Mouse (Mus musculus) lung, embryonic 14.5 days (tissue): ENCODE measurements around the gene Dffa. TPM values are rescaled to one million over a fixed set of nuclear protein-coding genes. Genes with fewer than 3 reads are reported as not detected.
A peak's percentile ranks its signal among the peaks of the same experiment; 100 is the strongest.

Experiments
- ATAC-seq: fragments of 200-750 bp; cut with Nextera tagmentation; 2 replicates; pipeline ENCODE4 v1.8.0; 2017; ENCODE audit warnings: mild to moderate bottlenecking, moderate TSS enrichment, moderate library complexity; ENCODE audit not compliant: insufficient read depth
- DNase-seq: peaks from one replicate; pipeline ENCODE4 v3.0.0-alpha.2; 2015
- H3K27ac ChIP-seq: fragments of 300-500 bp; sonication (generic); 2 replicates; pipeline ENCODE4 v1.5.1; 2014; ENCODE audit warnings: low read depth, mild to moderate bottlenecking, moderate library complexity
- H3K27me3 ChIP-seq: fragments of 300-500 bp; sonication (generic); 2 replicates; pipeline ENCODE4 v1.6.1; 2014; ENCODE audit warnings: low read length, control low read depth; ENCODE audit not compliant: insufficient read depth
- H3K36me3 ChIP-seq: fragments of 300-500 bp; sonication (generic); 2 replicates; pipeline ENCODE4 v1.6.1; 2014; ENCODE audit warnings: control low read depth; ENCODE audit not compliant: insufficient read depth
- H3K4me1 ChIP-seq: fragments of 300-500 bp; sonication (generic); 2 replicates; pipeline ENCODE4 v1.6.1; 2014; ENCODE audit warnings: antibody characterized with exemption, control low read depth; ENCODE audit not compliant: insufficient read depth
- H3K4me2 ChIP-seq: fragments of 300-500 bp; sonication (generic); 2 replicates; pipeline ENCODE4 v1.6.1; 2014; ENCODE audit warnings: mild to moderate bottlenecking
- H3K4me3 ChIP-seq: fragments of 300-500 bp; sonication (generic); 2 replicates; pipeline ENCODE4 v1.5.1; 2014; ENCODE audit warnings: low read depth, low read length
- H3K9ac ChIP-seq: fragments of 300-500 bp; sonication (generic); 2 replicates; pipeline ENCODE4 v1.6.1; 2014
- H3K9me3 ChIP-seq: fragments of 300-500 bp; sonication (generic); 2 replicates; pipeline ENCODE4 v1.6.1; 2016; ENCODE audit warnings: low read depth, low read length, control low read depth
- CTCF ChIP-seq: IDR thresholded peaks from 2 replicates; pipeline ENCODE4 v1.5.1; 2016; ENCODE audit warnings: antibody characterized with exemption, low read depth
- WGBS: fragments of 180-500 bp; shearing (Covaris S2); extraction: QIAGEN DNeasy Blood & Tissue Kit; methylation state at CpG from one replicate; pipeline ENCODE4 v1.1.7; 2014; 5-methylcytosine and 5-hydroxymethylcytosine counted together
- polyA plus RNA-seq: library from polyadenylated mRNA; unstranded; fragments of >200 nt; fragmentation: Nextera tagmentation; extraction: Ambion mirVana; gene quantifications from 2 replicates; pipeline ENCODE4 v1.2.1, GENCODE M21; 2014

Gene Dffa
- polyA plus RNA-seq, 1 experiment from 2014 or later: 29.7 TPM

DNA sequence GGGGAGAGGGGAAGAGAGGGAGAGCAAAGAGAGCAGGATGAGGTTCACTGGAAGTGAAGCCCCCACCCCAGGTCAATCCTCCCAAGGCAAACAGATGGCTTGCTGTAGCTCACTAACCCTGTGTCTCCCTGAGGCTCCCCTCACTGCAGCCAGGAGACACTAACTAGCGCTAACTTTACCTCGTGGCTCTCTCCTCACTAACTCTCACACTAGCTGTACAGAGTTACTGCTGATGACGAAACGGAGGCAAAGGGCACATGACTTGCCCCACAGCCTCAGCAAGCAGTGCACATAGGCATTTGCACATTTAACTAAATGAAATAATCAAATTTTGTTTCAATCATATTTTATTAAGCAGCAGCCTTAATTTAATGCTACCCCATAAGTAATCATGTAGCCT, 25.7 kb upstream of the Dffa start:
- ATAC-seq (no peak), DNase-seq (no peak)
- no peak overlapping the region for H3K4me2 ChIP-seq
- peaks cover 2% of the 10 kb centered on the region; the same call in 1 of the 2 replicates for H3K4me1 ChIP-seq
- no peak overlapping the region for H3K9ac ChIP-seq
- no peak overlapping the region for H3K4me3 ChIP-seq
- no peaks in the 10 kb centered on the region for H3K27me3 ChIP-seq
- no peaks in the 10 kb centered on the region for H3K9me3 ChIP-seq
- WGBS: 47% methylated on average over 4 of the region's 4 CpGs
- peaks cover 14% of the 10 kb centered on the region; the same call in 1 of the 2 replicates for H3K36me3 ChIP-seq
- TF ChIP-seq CTCF: no peak
- no peak overlapping the region for H3K27ac ChIP-seq

DNA sequence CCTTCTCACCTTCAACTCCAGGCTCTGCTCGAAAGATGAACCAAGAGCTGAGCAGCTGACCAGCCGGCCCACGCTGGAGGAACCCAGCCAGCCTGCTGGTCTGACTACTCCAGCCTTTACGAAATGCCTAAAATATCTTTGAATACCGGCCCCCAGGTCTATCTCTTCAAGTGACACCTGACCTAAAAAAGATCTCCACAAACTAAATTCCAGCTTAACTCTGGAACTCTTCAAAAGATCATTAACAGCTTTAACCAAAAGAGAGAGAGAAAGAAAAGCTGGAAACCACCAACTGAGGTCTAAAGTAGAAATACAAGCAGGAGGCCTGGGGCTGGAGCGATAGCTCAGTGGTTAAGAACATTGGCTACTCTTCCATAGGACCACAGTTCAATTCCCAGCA, 24.3 kb upstream of the Dffa start:
- 61% methylated on average over 6 of the region's 6 CpGs for WGBS
- ATAC-seq: no peak
- no peak for DNase-seq
- no peak for TF ChIP-seq CTCF
- peaks cover 2% of the 10 kb centered on the region; the same call in 1 of the 2 replicates for H3K4me1 ChIP-seq
- no peaks in the 10 kb centered on the region for H3K9me3 ChIP-seq
- no peaks in the 10 kb centered on the region for H3K27me3 ChIP-seq
- no peak overlapping the region for H3K27ac ChIP-seq
- H3K36me3 ChIP-seq: peaks cover 11% of the 10 kb centered on the region; the same call in 1 of the 2 replicates
- no peak overlapping the region for H3K4me2 ChIP-seq
- H3K9ac ChIP-seq: no peak overlapping the region
- H3K4me3 ChIP-seq: no peak overlapping the region

DNA sequence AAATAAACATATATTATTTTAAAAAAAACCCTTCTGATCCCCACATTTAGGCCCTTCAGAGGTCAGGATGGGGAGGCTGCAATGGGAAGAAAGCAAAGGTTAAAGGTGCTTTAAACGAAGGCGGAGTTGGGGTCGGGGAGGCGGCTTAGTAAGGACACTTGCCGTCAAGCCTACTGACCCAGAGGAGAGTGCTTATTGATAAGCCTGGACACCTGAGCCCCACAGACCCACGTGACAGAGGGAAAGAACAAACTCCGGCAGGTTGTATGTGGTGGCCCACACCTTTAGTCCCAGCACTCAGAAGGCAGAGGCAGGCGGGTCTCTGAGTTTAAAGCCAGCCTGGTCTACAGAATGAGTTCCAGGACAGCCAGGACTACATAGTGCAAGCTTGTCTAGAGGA, 23.8 kb upstream of the Dffa start:
- Histone ChIP-seq H3K4me3 (no peak overlapping the region), H3K9me3 (no peaks in the 10 kb centered on the region), H3K9ac (no peak overlapping the region), H3K27me3 (no peaks in the 10 kb centered on the region), H3K4me2 (no peak overlapping the region), H3K27ac (no peak overlapping the region), H3K4me1 (peaks cover 2% of the 10 kb centered on the region; the same call in 1 of the 2 replicates), H3K36me3 (peaks cover 6% of the 10 kb centered on the region; the same call in 1 of the 2 replicates)
- WGBS: 71% methylated on average over 8 of the region's 8 CpGs
- ATAC-seq (no peak), DNase-seq (no peak)
- TF ChIP-seq CTCF: no peak

DNA sequence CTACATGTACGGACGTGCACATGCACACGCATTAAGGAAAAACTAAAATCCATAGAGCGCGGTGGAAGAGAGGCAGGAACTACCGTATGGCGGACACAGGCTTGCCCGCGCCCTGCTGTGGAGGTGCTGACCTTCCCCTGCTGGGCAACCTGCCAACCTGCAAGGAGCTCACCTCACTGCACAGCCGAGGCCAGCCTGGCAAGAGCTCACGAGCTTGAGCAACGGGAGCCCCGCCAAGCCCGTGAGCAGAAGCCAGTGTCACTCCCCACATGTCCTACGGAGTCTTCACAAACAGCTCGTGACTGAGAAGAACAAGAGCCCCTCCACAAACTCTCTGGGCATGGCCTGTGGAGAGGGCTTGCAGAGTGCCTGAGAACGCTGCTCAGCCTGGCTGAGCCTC, 22.4 kb upstream of the Dffa start:
- H3K9me3 ChIP-seq: no peaks in the 10 kb centered on the region
- H3K27ac ChIP-seq: peak overlapping the region; percentile 52
- H3K4me1 ChIP-seq: no peaks in the 10 kb centered on the region; the same call in 1 of the 2 replicates
- no peak overlapping the region for H3K9ac ChIP-seq
- whole genome bisulfite sequencing: 62% methylated on average over 17 of the region's 17 CpGs
- no peak overlapping the region for H3K4me3 ChIP-seq
- no peaks in the 10 kb centered on the region for H3K36me3 ChIP-seq
- TF ChIP-seq CTCF: no peak
- no peak overlapping the region for H3K4me2 ChIP-seq
- no peaks in the 10 kb centered on the region for H3K27me3 ChIP-seq
- DNase-seq: peak; percentile 62
- peak; percentile 77 for ATAC-seq

DNA sequence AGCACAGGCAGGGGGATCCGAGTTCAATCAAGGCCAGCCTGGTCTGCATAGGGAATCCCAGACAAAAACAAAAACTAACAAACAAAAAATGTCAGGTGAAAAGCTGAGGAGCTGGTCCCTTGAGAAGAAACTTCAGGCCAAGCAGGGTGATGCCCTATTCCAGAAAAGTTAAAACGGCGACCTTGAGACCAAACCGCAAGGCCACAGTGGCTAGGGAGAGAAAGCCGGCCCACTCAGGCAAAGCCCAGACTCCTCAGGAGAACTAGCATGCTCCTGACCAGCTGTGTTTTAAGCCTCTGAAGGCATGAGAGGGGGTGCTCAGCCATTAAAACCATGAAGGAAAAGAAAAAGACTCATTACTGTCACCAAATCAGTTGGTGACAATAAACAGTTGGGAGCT, 18.6 kb upstream of the Dffa start:
- Histone ChIP-seq H3K27me3 (no peaks in the 10 kb centered on the region), H3K4me1 (no peaks in the 10 kb centered on the region; the same call in 1 of the 2 replicates), H3K27ac (no peak overlapping the region), H3K4me3 (no peak overlapping the region), H3K4me2 (no peak overlapping the region), H3K36me3 (no peaks in the 10 kb centered on the region), H3K9ac (no peak overlapping the region), H3K9me3 (no peaks in the 10 kb centered on the region)
- DNase-seq (no peak), ATAC-seq (no peak)
- 76% methylated on average over 5 of the region's 5 CpGs for WGBS
- no peak for TF ChIP-seq CTCF

DNA sequence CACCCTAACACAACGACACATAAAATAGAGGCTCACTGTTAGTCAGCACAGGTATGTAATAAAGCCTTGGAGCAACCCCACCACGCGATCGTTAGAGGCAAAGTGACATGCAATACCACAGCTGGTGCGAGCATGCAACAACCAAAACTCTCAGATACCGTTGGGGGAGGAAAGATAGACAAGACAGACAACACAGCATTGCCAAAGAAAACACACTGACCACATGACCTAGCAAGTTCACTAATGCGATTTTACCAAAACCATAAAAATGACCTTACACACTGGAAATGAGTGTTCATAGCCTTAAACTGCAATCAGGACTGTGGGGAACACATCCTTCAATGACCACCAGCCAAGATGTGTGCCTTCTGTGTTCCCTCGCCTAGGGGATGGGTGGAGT, 12.6 kb upstream of the Dffa start:
- H3K27me3 ChIP-seq: no peaks in the 10 kb centered on the region
- 77% methylated on average over 8 of the region's 8 CpGs for WGBS
- no peaks in the 10 kb centered on the region for H3K9me3 ChIP-seq
- no peak overlapping the region for H3K9ac ChIP-seq
- no peak overlapping the region for H3K27ac ChIP-seq
- no peak overlapping the region for H3K4me2 ChIP-seq
- no peak for DNase-seq
- peaks cover 10% of the 10 kb centered on the region; the same call in 1 of the 2 replicates for H3K36me3 ChIP-seq
- no peak for TF ChIP-seq CTCF
- no peaks in the 10 kb centered on the region for H3K4me1 ChIP-seq
- ATAC-seq: no peak
- H3K4me3 ChIP-seq: no peak overlapping the region

DNA sequence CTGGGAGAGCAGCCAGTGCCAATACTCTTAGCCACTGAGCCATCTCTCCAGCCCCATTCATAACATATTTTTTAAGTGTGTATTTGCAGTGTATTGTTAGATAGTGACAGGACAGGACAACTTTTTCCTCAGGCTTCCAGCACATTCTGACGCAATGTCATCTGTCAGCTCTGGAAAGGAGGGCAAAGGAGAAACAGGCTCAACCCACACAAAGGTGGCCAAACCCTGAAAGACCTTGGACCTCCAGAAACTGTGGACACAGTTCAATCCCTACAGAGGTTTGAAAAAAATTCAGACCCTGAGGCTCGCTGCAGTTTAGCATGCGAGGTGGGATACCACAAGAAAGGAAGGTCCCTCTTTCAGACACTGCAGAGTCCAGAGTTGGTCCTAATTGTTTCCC, 6.0 kb upstream of the Dffa start:
- Histone ChIP-seq H3K4me1 (peaks cover 5% of the 10 kb centered on the region; the same call in 1 of the 2 replicates), H3K4me2 (peak overlapping the region; percentile 94), H3K4me3 (peak overlapping the region; percentile 98; the same call in 1 of the 2 replicates), H3K9me3 (no peaks in the 10 kb centered on the region), H3K9ac (peak overlapping the region; percentile 88), H3K36me3 (peaks cover 2% of the 10 kb centered on the region; the same call in 1 of the 2 replicates), H3K27me3 (no peaks in the 10 kb centered on the region), H3K27ac (no peak overlapping the region)
- ATAC-seq (no peak), DNase-seq (no peak)
- TF ChIP-seq CTCF: no peak
- WGBS: 80% methylated on average over 3 of the region's 3 CpGs
